Mouse (Mus musculus): Measurements from ENCODE around the gene Efna5.

Efna5 gene

GRCm38 (mm10) chr17:62702020-62702814 is 178.9 kb downstream of the Efna5 start:
- in situ Hi-C loops (cut with MseI, MboI) = no loop called here

GRCm38 (mm10) chr17:62700791-62701602 is 180.1 kb downstream of the Efna5 start:
- in situ Hi-C loops (cut with MseI, MboI) = no loop called here

- in situ Hi-C loops (cut with MseI, MboI) = no loop called here
Measured at GRCm38 (mm10) chr17:62694958-62695437, 186.1 kb downstream of the Efna5 start.

GRCm38 (mm10) chr17:62692242-62692641 is 188.9 kb downstream of the Efna5 start:
- in situ Hi-C loops (cut with MseI, MboI) = no loop called here

GRCm38 (mm10) chr17:62691201-62691715 is 189.9 kb downstream of the Efna5 start:
- in situ Hi-C loops (cut with MseI, MboI) = no loop called here

GRCm38 (mm10) chr17:62690256-62690655 is 190.9 kb downstream of the Efna5 start:
- in situ Hi-C loops (cut with MseI, MboI) = no loop called here

GRCm38 (mm10) chr17:62689646-62690045 is 191.5 kb downstream of the Efna5 start:
- in situ Hi-C loops (cut with MseI, MboI) = no loop called here

GRCm38 (mm10) chr17:62687369-62687768 is 193.7 kb downstream of the Efna5 start:
- in situ Hi-C loops (cut with MseI, MboI) = no loop called here

- in situ Hi-C loops (cut with MseI, MboI) = no loop called here
Measured at GRCm38 (mm10) chr17:62685181-62685580, 195.9 kb downstream of the Efna5 start.

- in situ Hi-C loops (cut with MseI, MboI) = no loop called here
Measured at GRCm38 (mm10) chr17:62683142-62683541, 198.0 kb downstream of the Efna5 start.

GRCm38 (mm10) chr17:62681726-62682125 is 199.4 kb downstream of the Efna5 start:
- in situ Hi-C loops (cut with MseI, MboI) = no loop called here

GRCm38 (mm10) chr17:62680737-62681136 is 200.4 kb downstream of the Efna5 start:
- in situ Hi-C loops (cut with MseI, MboI) = no loop called here

- in situ Hi-C loops (cut with MseI, MboI) = no loop called here
Measured at GRCm38 (mm10) chr17:62676832-62677231, 204.3 kb downstream of the Efna5 start.

- in situ Hi-C loops (cut with MseI, MboI) = no loop called here
Measured at GRCm38 (mm10) chr17:62676409-62676808, 204.7 kb downstream of the Efna5 start.

GRCm38 (mm10) chr17:62675811-62676255 is 205.3 kb downstream of the Efna5 start:
- in situ Hi-C loops (cut with MseI, MboI) = no loop called here

- in situ Hi-C loops (cut with MseI, MboI) = no loop called here
Measured at GRCm38 (mm10) chr17:62672068-62672467, 209.0 kb downstream of the Efna5 start.

- in situ Hi-C loops (cut with MseI, MboI) = no loop called here
Measured at GRCm38 (mm10) chr17:62666761-62667160, 214.4 kb downstream of the Efna5 start.

- in situ Hi-C loops (cut with MseI, MboI) = no loop called here
Measured at GRCm38 (mm10) chr17:62665823-62666222, 215.3 kb downstream of the Efna5 start.

GRCm38 (mm10) chr17:62664709-62665108 is 216.4 kb downstream of the Efna5 start:
- in situ Hi-C loops (cut with MseI, MboI) = no loop called here

GRCm38 (mm10) chr17:62661801-62662200 is 219.3 kb downstream of the Efna5 start:
- in situ Hi-C loops (cut with MseI, MboI) = no loop called here

- in situ Hi-C loops (cut with MseI, MboI) = no loop called here
Measured at GRCm38 (mm10) chr17:62659501-62660175, 221.5 kb downstream of the Efna5 start.

Data from mouse trophoblast stem cell (cell line).